Mouse (Mus musculus): ENCODE results near the gene Gng12. TPM values are rescaled to one million over a fixed set of nuclear protein-coding genes. Genes with fewer than 3 reads are reported as not detected.
"Not testable (repeated sequence)": the region's sequence is repeated elsewhere in the genome, so short reads cannot be mapped to it uniquely, and the experiment has no call there.

Gene Gng12
- polyA plus RNA-seq, 1 experiment from 2014 or later: 36.9 TPM

- 14% methylated on average over 2 of the region's 2 CpGs for WGBS (ENCODE audit: insufficient replicate concordance)
- ATAC-seq (ENCODE audit: low read depth): peak; percentile 72
- Histone ChIP-seq H3K4me1 (ENCODE audit: control insufficient read depth, low read depth, low read length) (peaks cover 10% of the 10 kb centered on the region), H3K27me3 (ENCODE audit: control insufficient read depth, insufficient read depth, low read depth, low read length) (no peaks in the 10 kb centered on the region), H3K9me3 (replicated peaks; ENCODE audit: control insufficient read depth, low read length) (no peaks in the 10 kb centered on the region), H3K4me3 (ENCODE audit: low read depth, low read length) (no peak overlapping the region), H3K27ac (ENCODE audit: low read length) (no peak overlapping the region), H3K36me3 (ENCODE audit: control insufficient read depth, insufficient read depth) (no peaks in the 10 kb centered on the region), H3K4me2 (ENCODE audit: low read depth, low read length) (no peak overlapping the region), H3K9ac (ENCODE audit: low read depth, low read length) (no peak overlapping the region)
Measured at GRCm38 (mm10) chr6:66962582-66963043, 66.4 kb downstream of the Gng12 start.

- Histone ChIP-seq H3K27ac (ENCODE audit: low read length) (no peak overlapping the region), H3K27me3 (ENCODE audit: control insufficient read depth, insufficient read depth, low read depth, low read length) (no peaks in the 10 kb centered on the region), H3K4me1 (ENCODE audit: control insufficient read depth, low read depth, low read length) (peaks cover 12% of the 10 kb centered on the region), H3K4me2 (ENCODE audit: low read depth, low read length) (no peak overlapping the region), H3K9me3 (replicated peaks; ENCODE audit: control insufficient read depth, low read length) (no peaks in the 10 kb centered on the region), H3K4me3 (ENCODE audit: low read depth, low read length) (no peak overlapping the region), H3K36me3 (ENCODE audit: control insufficient read depth, insufficient read depth) (no peaks in the 10 kb centered on the region), H3K9ac (ENCODE audit: low read depth, low read length) (no peak overlapping the region)
- WGBS (ENCODE audit: insufficient replicate concordance): 57% methylated on average over 1 of the region's 1 CpGs
- ATAC-seq (ENCODE audit: low read depth): no peak
Measured at GRCm38 (mm10) chr6:66963068-66963467, 66.9 kb downstream of the Gng12 start.

GRCm38 (mm10) chr6:66963651-66964050 lies 67.5 kb downstream of the Gng12 start:
- H3K4me3 ChIP-seq (ENCODE audit: low read depth, low read length); H3K9ac ChIP-seq (ENCODE audit: low read depth, low read length); H3K36me3 ChIP-seq (ENCODE audit: control insufficient read depth, insufficient read depth); H3K27me3 ChIP-seq (ENCODE audit: control insufficient read depth, insufficient read depth, low read depth, low read length); ATAC-seq (ENCODE audit: low read depth); H3K27ac ChIP-seq (ENCODE audit: low read length); H3K9me3 ChIP-seq (replicated peaks; ENCODE audit: control insufficient read depth, low read length); H3K4me2 ChIP-seq (ENCODE audit: low read depth, low read length): not testable (repeated sequence)
- peaks cover 14% of the 10 kb centered on the region for H3K4me1 ChIP-seq (ENCODE audit: control insufficient read depth, low read depth, low read length)
- WGBS (ENCODE audit: insufficient replicate concordance): 64% methylated on average over 3 of the region's 3 CpGs

GRCm38 (mm10) chr6:66964222-66964621 lies 68.0 kb downstream of the Gng12 start:
- H3K9me3 ChIP-seq (replicated peaks; ENCODE audit: control insufficient read depth, low read length): no peaks in the 10 kb centered on the region
- H3K4me3 ChIP-seq (ENCODE audit: low read depth, low read length): no peak overlapping the region
- no peak overlapping the region for H3K4me2 ChIP-seq (ENCODE audit: low read depth, low read length)
- H3K4me1 ChIP-seq (ENCODE audit: control insufficient read depth, low read depth, low read length): peaks cover 14% of the 10 kb centered on the region
- peak; percentile 66 for ATAC-seq (ENCODE audit: low read depth)
- 38% methylated on average over 4 of the region's 4 CpGs for WGBS (ENCODE audit: insufficient replicate concordance)
- H3K27ac ChIP-seq (ENCODE audit: low read length): no peak overlapping the region
- no peaks in the 10 kb centered on the region for H3K27me3 ChIP-seq (ENCODE audit: control insufficient read depth, insufficient read depth, low read depth, low read length)
- H3K36me3 ChIP-seq (ENCODE audit: control insufficient read depth, insufficient read depth): no peaks in the 10 kb centered on the region
- no peak overlapping the region for H3K9ac ChIP-seq (ENCODE audit: low read depth, low read length)

GRCm38 (mm10) chr6:66965203-66965602 lies 69.0 kb downstream of the Gng12 start:
- no peak for ATAC-seq (ENCODE audit: low read depth)
- no peak overlapping the region for H3K27ac ChIP-seq (ENCODE audit: low read length)
- H3K4me2 ChIP-seq (ENCODE audit: low read depth, low read length): no peak overlapping the region
- peaks cover 14% of the 10 kb centered on the region for H3K4me1 ChIP-seq (ENCODE audit: control insufficient read depth, low read depth, low read length)
- H3K9ac ChIP-seq (ENCODE audit: low read depth, low read length): no peak overlapping the region
- 71% methylated on average over 4 of the region's 4 CpGs for WGBS (ENCODE audit: insufficient replicate concordance)
- H3K4me3 ChIP-seq (ENCODE audit: low read depth, low read length): no peak overlapping the region
- H3K36me3 ChIP-seq (ENCODE audit: control insufficient read depth, insufficient read depth): no peaks in the 10 kb centered on the region
- no peaks in the 10 kb centered on the region for H3K9me3 ChIP-seq (replicated peaks; ENCODE audit: control insufficient read depth, low read length)
- no peaks in the 10 kb centered on the region for H3K27me3 ChIP-seq (ENCODE audit: control insufficient read depth, insufficient read depth, low read depth, low read length)

- Histone ChIP-seq H3K9ac (ENCODE audit: low read depth, low read length) (no peak overlapping the region), H3K4me2 (ENCODE audit: low read depth, low read length) (no peak overlapping the region), H3K9me3 (replicated peaks; ENCODE audit: control insufficient read depth, low read length) (no peaks in the 10 kb centered on the region), H3K27ac (ENCODE audit: low read length) (no peak overlapping the region), H3K4me1 (ENCODE audit: control insufficient read depth, low read depth, low read length) (peaks cover 18% of the 10 kb centered on the region), H3K36me3 (ENCODE audit: control insufficient read depth, insufficient read depth) (no peaks in the 10 kb centered on the region), H3K27me3 (ENCODE audit: control insufficient read depth, insufficient read depth, low read depth, low read length) (no peaks in the 10 kb centered on the region), H3K4me3 (ENCODE audit: low read depth, low read length) (no peak overlapping the region)
- no peak for ATAC-seq (ENCODE audit: low read depth)
- 48% methylated on average over 2 of the region's 2 CpGs for WGBS (ENCODE audit: insufficient replicate concordance)
Measured at GRCm38 (mm10) chr6:66967788-66968187, 71.6 kb downstream of the Gng12 start.

- H3K27me3 ChIP-seq (ENCODE audit: control insufficient read depth, insufficient read depth, low read depth, low read length): no peaks in the 10 kb centered on the region
- H3K9ac ChIP-seq (ENCODE audit: low read depth, low read length): no peak overlapping the region
- no peak overlapping the region for H3K27ac ChIP-seq (ENCODE audit: low read length)
- no peak overlapping the region for H3K4me3 ChIP-seq (ENCODE audit: low read depth, low read length)
- WGBS (ENCODE audit: insufficient replicate concordance): 57% methylated on average over 3 of the region's 3 CpGs
- H3K9me3 ChIP-seq (replicated peaks; ENCODE audit: control insufficient read depth, low read length): no peaks in the 10 kb centered on the region
- H3K36me3 ChIP-seq (ENCODE audit: control insufficient read depth, insufficient read depth): no peaks in the 10 kb centered on the region
- H3K4me2 ChIP-seq (ENCODE audit: low read depth, low read length): no peak overlapping the region
- no peak for ATAC-seq (ENCODE audit: low read depth)
- peaks cover 18% of the 10 kb centered on the region for H3K4me1 ChIP-seq (ENCODE audit: control insufficient read depth, low read depth, low read length)
Measured at GRCm38 (mm10) chr6:66969446-66969845, 73.2 kb downstream of the Gng12 start.

- H3K4me2 ChIP-seq (ENCODE audit: low read depth, low read length): no peak overlapping the region
- H3K27me3 ChIP-seq (ENCODE audit: control insufficient read depth, insufficient read depth, low read depth, low read length): no peaks in the 10 kb centered on the region
- H3K9ac ChIP-seq (ENCODE audit: low read depth, low read length): no peak overlapping the region
- H3K27ac ChIP-seq (ENCODE audit: low read length): no peak overlapping the region
- no peak for ATAC-seq (ENCODE audit: low read depth)
- H3K9me3 ChIP-seq (replicated peaks; ENCODE audit: control insufficient read depth, low read length): no peaks in the 10 kb centered on the region
- H3K4me3 ChIP-seq (ENCODE audit: low read depth, low read length): no peak overlapping the region
- 44% methylated on average over 8 of the region's 8 CpGs for WGBS (ENCODE audit: insufficient replicate concordance)
- H3K4me1 ChIP-seq (ENCODE audit: control insufficient read depth, low read depth, low read length): peaks cover 28% of the 10 kb centered on the region
- H3K36me3 ChIP-seq (ENCODE audit: control insufficient read depth, insufficient read depth): no peaks in the 10 kb centered on the region
Measured at GRCm38 (mm10) chr6:66972300-66972699, 76.1 kb downstream of the Gng12 start.

GRCm38 (mm10) chr6:66973180-66973579 lies 77.0 kb downstream of the Gng12 start:
- no peak overlapping the region for H3K4me2 ChIP-seq (ENCODE audit: low read depth, low read length)
- no peak overlapping the region for H3K4me3 ChIP-seq (ENCODE audit: low read depth, low read length)
- no peak overlapping the region for H3K9ac ChIP-seq (ENCODE audit: low read depth, low read length)
- H3K36me3 ChIP-seq (ENCODE audit: control insufficient read depth, insufficient read depth): no peaks in the 10 kb centered on the region
- 9% methylated on average over 3 of the region's 3 CpGs for WGBS (ENCODE audit: insufficient replicate concordance)
- no peak overlapping the region for H3K27ac ChIP-seq (ENCODE audit: low read length)
- peaks cover 25% of the 10 kb centered on the region for H3K4me1 ChIP-seq (ENCODE audit: control insufficient read depth, low read depth, low read length)
- no peaks in the 10 kb centered on the region for H3K9me3 ChIP-seq (replicated peaks; ENCODE audit: control insufficient read depth, low read length)
- no peaks in the 10 kb centered on the region for H3K27me3 ChIP-seq (ENCODE audit: control insufficient read depth, insufficient read depth, low read depth, low read length)
- ATAC-seq (ENCODE audit: low read depth): peak; percentile 48

Measured in liver, embryonic 16.5 days (tissue).